Mouse (Mus musculus): ENCODE results near the gene Brd9. TPM values are rescaled to one million over a fixed set of nuclear protein-coding genes. Genes with fewer than 3 reads are reported as not detected.
"Not testable (repeated sequence)": the region's sequence is repeated elsewhere in the genome, so short reads cannot be mapped to it uniquely, and the experiment has no call there.

The Brd9 gene
- polyA plus RNA-seq, 2 experiments from 2014 or later, result 50.4 to 63.1 TPM

DNA sequence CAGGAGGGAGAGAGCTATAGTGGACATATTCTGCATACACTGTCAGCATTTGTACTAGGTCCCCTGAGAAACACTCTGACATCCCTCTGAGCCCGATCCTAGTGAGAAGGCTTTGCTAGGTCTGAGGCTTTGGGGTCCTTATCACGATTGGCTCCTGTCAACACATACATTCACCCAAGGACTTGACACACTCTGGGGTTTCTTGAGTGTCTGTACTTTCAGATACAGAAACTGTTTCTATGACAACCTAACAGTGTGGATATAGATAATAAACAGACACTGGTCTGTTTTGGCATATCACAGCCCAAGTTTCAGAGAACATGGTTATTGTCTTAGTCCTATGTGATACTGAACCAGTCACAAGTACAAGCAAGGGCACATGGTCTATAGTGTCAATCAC lies 53.1 kb downstream of the Brd9 start:
- no peak for ATAC-seq

DNA sequence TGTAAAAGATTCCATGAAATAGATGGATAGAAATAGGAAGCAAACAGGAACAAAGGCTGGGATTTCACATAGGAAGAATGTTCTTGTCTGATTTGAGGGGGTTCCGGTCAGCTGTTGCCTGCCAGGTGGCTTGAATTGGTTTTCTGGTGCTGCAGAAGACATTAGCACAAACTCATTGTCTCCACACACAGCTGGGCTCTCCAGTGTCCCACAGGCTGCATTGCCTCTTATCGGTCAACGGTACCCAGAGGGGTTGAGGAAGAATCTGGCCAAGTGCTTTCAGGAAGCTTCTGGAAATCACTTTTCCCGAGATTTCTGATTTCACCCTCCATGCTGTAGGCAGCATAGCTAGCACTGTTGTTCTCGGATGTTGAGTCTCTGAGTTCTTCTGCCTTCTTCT lies 53.7 kb downstream of the Brd9 start:
- ATAC-seq, result no peak

DNA sequence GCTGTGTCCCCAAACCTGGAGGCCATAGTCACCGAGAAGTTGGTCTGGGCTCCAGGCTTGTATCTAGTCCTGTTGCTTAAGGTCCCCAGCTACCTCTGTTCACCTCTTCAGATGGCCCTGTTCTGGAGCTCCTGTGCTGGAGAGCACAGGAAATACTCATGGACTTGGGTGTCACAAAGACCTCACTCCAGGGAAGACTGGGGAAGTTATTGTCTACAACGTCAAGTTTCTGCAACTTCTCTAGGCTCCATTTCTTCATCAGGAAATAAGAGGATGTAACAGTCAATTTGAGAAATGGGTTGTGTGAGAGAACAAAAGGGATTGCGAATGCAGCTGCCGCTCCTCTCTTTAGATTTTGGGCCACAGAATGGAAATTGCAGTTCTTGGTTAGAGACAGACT lies 58.8 kb downstream of the Brd9 start:
- ATAC-seq, result no peak

DNA sequence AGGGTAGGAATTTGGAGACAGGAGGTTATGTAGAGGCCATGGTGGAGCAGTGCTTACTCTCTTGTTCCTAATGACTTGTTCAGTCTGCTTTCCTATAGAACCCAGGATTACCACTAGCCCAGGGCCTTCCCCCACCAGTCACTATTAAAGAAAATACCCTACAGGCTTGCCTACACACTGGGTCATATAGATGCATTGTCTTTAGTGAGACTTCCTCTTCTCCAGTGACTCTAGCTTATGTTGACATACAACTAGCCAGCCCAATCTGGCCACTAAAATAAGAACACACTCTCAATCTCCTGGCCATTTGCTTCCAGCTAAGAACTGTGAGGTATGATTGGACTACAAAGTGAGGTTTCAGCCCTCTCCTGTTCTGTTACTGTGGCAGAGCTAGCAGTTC lies 62.9 kb downstream of the Brd9 start:
- no peak for ATAC-seq

DNA sequence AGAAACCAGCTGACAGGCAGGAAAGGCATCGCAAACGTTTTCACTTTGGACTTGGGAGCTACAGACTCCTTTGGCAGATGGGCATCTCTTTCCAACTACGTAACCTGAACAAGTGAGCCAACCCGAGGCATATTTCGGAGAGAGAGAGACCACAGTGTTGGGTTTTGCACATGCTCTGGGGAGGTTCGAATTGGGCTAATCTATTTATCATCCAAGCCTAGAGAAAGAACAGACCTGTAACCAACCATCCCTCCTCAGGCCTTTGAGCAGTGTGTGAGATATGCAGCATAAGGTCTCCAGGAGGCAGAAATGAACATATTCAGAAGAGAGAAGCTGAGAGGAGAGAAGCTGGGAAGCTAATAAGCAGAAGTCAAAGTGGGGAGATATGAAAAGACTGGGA lies 63.4 kb downstream of the Brd9 start:
- no peak for ATAC-seq

DNA sequence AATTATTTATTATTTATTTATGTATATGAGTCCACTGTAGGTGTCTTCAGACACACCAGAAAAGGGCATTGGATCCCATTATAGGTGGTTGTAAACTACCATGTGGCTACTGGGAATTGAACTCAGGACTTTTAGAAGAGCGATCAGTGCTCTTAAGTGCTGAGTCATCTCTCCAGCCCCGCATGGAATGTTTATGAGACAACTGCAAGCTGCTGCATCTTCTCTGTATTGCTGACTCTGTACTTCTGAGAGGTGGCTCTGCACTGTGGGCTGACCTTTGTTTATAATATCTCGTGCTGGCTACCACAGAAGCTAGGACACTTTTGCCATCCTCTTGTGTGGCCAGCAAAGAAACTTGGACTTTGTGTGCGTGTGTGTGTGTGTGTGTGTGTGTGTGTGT lies 63.9 kb downstream of the Brd9 start:
- no peak for ATAC-seq

DNA sequence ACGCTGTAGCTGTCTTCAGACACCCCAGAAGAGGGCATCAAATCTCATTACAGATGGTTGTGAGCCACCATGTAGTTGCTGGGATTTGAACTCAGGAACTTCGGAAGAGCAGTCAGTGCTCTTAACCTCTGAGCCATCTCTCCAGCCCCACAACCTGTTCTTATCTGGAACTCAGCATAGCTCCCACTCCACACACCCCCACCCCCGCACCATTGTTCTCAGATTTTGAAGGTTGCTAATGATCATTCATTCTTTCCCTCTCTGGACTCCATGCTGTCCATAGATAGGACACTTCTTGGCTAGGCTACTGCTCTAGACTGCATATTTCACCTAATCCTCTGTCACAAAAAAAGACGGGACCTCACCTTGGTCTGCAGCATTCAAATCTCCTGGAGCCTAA lies 69.3 kb downstream of the Brd9 start:
- ATAC-seq, result not testable (repeated sequence)

DNA sequence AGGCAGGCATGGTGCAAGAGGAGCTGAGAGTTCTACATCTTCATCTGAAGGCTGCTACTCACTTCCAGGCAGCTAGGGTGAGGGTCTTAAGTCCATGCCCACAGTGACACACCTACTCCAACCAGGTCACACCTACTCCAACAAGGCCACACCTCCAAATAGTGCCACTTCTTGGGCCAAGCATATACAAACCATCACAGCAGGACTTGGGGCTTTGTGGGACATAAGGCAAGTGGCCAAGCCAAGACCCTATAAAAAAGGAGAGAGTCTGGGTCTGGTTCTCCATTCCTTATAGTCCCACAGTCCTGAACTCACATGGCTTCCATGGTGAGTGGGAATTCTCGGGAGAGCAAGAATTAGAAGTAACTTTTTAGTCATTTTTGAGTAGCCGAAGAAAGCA lies 70.6 kb downstream of the Brd9 start:
- ATAC-seq, result not testable (repeated sequence)

DNA sequence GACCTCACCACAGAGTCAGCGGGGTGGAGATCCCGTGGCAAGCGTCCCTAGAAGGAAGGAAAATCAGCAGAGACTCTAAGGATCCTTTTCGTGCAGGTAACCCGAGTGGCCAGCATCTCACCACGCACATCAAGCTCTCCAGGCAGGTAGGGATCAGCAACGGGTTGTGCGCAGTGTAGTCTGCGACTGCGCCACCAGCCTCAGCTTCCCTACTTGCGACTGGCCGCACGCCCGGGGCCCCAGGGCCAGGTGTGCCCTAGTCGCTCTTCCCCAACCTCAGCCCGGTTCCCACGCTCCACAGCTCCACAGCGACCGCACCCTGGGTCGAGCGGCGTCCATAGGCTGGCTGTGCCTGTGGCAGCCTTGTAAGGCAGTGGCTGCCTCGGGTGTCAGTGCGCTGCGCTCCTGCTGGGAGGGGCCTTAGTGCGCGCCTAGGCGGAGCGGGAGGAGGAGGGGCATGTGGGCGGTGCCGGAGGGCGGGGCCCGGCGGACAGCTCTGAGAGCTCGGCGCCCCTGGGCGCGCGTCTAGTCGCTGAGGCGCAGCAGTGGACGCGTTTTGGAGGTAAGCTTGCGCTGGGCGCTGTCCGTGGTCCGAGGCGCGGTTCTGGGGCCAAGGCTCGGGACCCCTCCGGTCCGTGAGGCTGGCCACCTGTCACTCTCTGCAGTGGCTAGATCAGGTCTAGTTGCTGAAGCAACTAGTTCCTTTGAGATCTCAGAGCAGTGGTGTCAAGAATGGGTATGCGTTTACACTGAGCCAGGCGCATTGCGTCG lies 71.5 kb downstream of the Brd9 start, which contains the start of gene Tppp:
Gene Tppp, plus strand, starts transcription at position 460 of the 771 bp plus-strand sequence.
- ATAC-seq, result peak; percentile 95

DNA sequence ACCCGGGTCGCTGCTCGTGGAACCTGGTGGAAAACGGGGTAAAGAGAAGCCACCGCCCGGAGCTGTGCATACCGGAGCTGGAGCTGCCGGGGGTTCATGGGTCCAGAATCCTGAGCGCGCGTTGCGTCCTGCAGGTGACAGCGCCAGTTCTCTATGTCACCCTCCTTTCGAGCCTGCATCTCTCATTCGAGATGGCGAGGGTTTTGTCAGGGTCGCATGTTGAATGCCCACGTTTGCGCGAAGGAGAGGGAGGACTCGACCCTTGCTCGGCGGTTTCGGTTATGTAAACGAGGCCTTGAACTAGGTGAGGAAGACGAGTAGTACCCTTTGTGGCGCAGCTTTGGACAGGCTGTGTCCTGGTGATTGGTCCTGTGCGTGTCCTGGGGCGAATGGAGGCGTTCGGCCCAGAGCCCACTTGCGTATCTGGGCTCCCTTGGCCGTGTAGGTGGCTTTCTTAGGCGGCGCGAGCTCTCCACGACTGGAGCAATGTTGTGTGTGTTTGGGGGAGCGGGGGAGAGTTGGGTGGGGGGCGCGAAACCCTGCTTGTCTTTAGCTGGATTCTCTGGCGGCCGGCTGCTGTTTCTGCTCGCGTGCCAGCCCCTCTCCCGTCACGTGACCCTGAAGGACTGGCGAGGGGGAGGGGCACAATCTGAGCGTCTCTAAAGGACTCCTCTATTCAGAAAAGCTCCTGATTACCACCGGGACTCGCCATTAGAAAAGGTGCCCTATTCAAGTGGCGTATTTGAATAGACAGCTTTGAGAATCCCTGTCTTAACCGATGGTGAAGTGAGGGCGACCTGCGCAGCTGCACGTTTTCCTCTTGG lies 72.4 kb downstream of the Brd9 start:
- ATAC-seq, result peak; percentile 7

Other genes starting within 250 kb of the Brd9 start
- gene Slc6a19, start 232.9 kb upstream of the Brd9 start, polyA plus RNA-seq (2017; shearing (Covaris generic)), result under 1 TPM in 1 of 2 experiments, not detected in 1; 0.26 TPM
- 10 to 100 TPM; 30.3 to 34.9 TPM for gene Slc12a7, start 204.7 kb upstream of the Brd9 start, polyA plus RNA-seq (2017; shearing (Covaris generic))
- under 1 TPM in 1 of 2 experiments, not detected in 1; 0.19 TPM for gene Nkd2, start 90.2 kb upstream of the Brd9 start, polyA plus RNA-seq (2017; shearing (Covaris generic))
- gene Trip13, start within 50 bp of the Brd9 start, polyA plus RNA-seq (2017; shearing (Covaris generic)), result 1 to 10 TPM; 6.4 to 7.6 TPM
- gene Zdhhc11, start 26.0 kb downstream of the Brd9 start, polyA plus RNA-seq (2017; shearing (Covaris generic)), result not detected
- under 1 TPM; 0.24 to 0.73 TPM for gene Tppp, start 71.6 kb downstream of the Brd9 start, polyA plus RNA-seq (2017; shearing (Covaris generic))
- gene Cep72, start 124.5 kb downstream of the Brd9 start, polyA plus RNA-seq (2017; shearing (Covaris generic)), result 1 to 10 TPM; 5.0 to 9.5 TPM
- gene Slc9a3, start 183.6 kb downstream of the Brd9 start, polyA plus RNA-seq (2017; shearing (Covaris generic)), result not detected

Measured in activated CD4-positive, CD25-positive, alpha-beta regulatory T cell, adult 4 months (primary cell).